Mouse (Mus musculus) kidney, adult 2 months (tissue): ENCODE data around the gene Spin1.

ENCODE experiments used
- CTCF ChIP-seq: fragments of 200-500 bp; conservative IDR thresholded peaks from 2 replicates; pipeline ENCODE4 v1.5.1; 2011; ENCODE audit warnings: low read depth, mild to moderate bottlenecking, control low read depth, low read length, moderate library complexity, mixed read lengths; ENCODE audit not compliant: insufficient read depth, insufficient read length
- POLR2A ChIP-seq: fragments of 200-500 bp; IDR thresholded peaks from one replicate; pipeline ENCODE4 v1.6.1; 2011; ENCODE audit warnings: low read depth, low read length, control low read depth

GRCm38 (mm10) chr13:51071063-51071680 is 29.5 kb upstream of the Spin1 start:
- no peak for TF ChIP-seq POLR2A
- no peak for TF ChIP-seq CTCF
